Mouse (Mus musculus): ENCODE measurements around the gene Aff1. TPM values are rescaled to one million over a fixed set of nuclear protein-coding genes. Genes with fewer than 3 reads are reported as not detected.

Gene Aff1
- total RNA-seq, 2 experiments from 2014 or later: 31.6 to 32.4 TPM

- peak; percentile 28 for DNase-seq
Measured at GRCm38 (mm10) chr5:103693041-103693641, 967 bp downstream of the Aff1 start.

- DNase-seq: no peak
Measured at GRCm38 (mm10) chr5:103694094-103694493, 1.9 kb downstream of the Aff1 start.

- no peak for DNase-seq
Measured at GRCm38 (mm10) chr5:103697875-103698491, 5.8 kb downstream of the Aff1 start.

GRCm38 (mm10) chr5:103698577-103698976 is 6.4 kb downstream of the Aff1 start:
- DNase-seq: no peak

GRCm38 (mm10) chr5:103699537-103699936 is 7.4 kb downstream of the Aff1 start:
- DNase-seq: no peak

- DNase-seq: no peak
Measured at GRCm38 (mm10) chr5:103700661-103701060, 8.5 kb downstream of the Aff1 start.

- DNase-seq: no peak
Measured at GRCm38 (mm10) chr5:103701466-103701865, 9.3 kb downstream of the Aff1 start.

GRCm38 (mm10) chr5:103702527-103702926 is 10.4 kb downstream of the Aff1 start:
- no peak for DNase-seq

GRCm38 (mm10) chr5:103705331-103705730 is 13.2 kb downstream of the Aff1 start:
- no peak for DNase-seq

GRCm38 (mm10) chr5:103705874-103706273 is 13.7 kb downstream of the Aff1 start:
- no peak for DNase-seq

GRCm38 (mm10) chr5:103709044-103709443 is 16.9 kb downstream of the Aff1 start:
- no peak for DNase-seq

GRCm38 (mm10) chr5:103711886-103712285 is 19.7 kb downstream of the Aff1 start:
- no peak for DNase-seq

- DNase-seq: no peak
Measured at GRCm38 (mm10) chr5:103713422-103713821, 21.2 kb downstream of the Aff1 start.

GRCm38 (mm10) chr5:103714943-103715342 is 22.8 kb downstream of the Aff1 start:
- no peak for DNase-seq

GRCm38 (mm10) chr5:103716824-103717342 is 24.7 kb downstream of the Aff1 start:
- no peak for DNase-seq

- DNase-seq: no peak
Measured at GRCm38 (mm10) chr5:103719131-103719530, 27.0 kb downstream of the Aff1 start.

GRCm38 (mm10) chr5:103719851-103720250 is 27.7 kb downstream of the Aff1 start:
- no peak for DNase-seq

GRCm38 (mm10) chr5:103720967-103721366 is 28.8 kb downstream of the Aff1 start:
- DNase-seq: no peak

GRCm38 (mm10) chr5:103721490-103721889 is 29.3 kb downstream of the Aff1 start:
- DNase-seq: no peak

GRCm38 (mm10) chr5:103722721-103723120 is 30.5 kb downstream of the Aff1 start:
- DNase-seq: no peak

GRCm38 (mm10) chr5:103724384-103724783 is 32.2 kb downstream of the Aff1 start:
- DNase-seq: no peak

- DNase-seq: no peak
Measured at GRCm38 (mm10) chr5:103724823-103725222, 32.6 kb downstream of the Aff1 start.

GRCm38 (mm10) chr5:103725268-103726149 is 33.3 kb downstream of the Aff1 start:
- DNase-seq: no peak

All from adrenal gland, postnatal 10 days (tissue).